Mouse (Mus musculus) forebrain, embryonic 15.5 days (tissue): ENCODE results near the gene Evi2b. TPM values are rescaled to one million over a fixed set of nuclear protein-coding genes. Genes with fewer than 3 reads are reported as not detected.

ENCODE experiments used
- ATAC-seq: fragments of 200-750 bp; cut with Nextera tagmentation; replicated peaks from 2 replicates; pipeline ENCODE4 v1.8.0; 2017; ENCODE audit warnings: mild to moderate bottlenecking, moderate TSS enrichment, moderate library complexity
- H3K27ac ChIP-seq: fragments of 300-500 bp; sonication (generic); replicated peaks from 2 replicates; pipeline ENCODE4 v1.5.1; 2015; ENCODE audit warnings: mild to moderate bottlenecking, inconsistent platforms
- H3K27me3 ChIP-seq: fragments of 300-500 bp; sonication (generic); 2 replicates; pipeline ENCODE4 v1.6.1; 2015; ENCODE audit warnings: inconsistent platforms
- H3K36me3 ChIP-seq: fragments of 300-500 bp; sonication (generic); 2 replicates; pipeline ENCODE4 v1.6.1; 2015; ENCODE audit warnings: mild to moderate bottlenecking, inconsistent platforms
- H3K4me1 ChIP-seq: fragments of 300-500 bp; sonication (generic); 2 replicates; pipeline ENCODE4 v1.6.1; 2015; ENCODE audit warnings: inconsistent platforms
- H3K4me2 ChIP-seq: fragments of 300-500 bp; sonication (generic); replicated peaks from 2 replicates; pipeline ENCODE4 v1.6.1; 2015; ENCODE audit warnings: mild to moderate bottlenecking, inconsistent platforms
- H3K4me3 ChIP-seq: fragments of 300-500 bp; sonication (generic); 2 replicates; pipeline ENCODE4 v1.5.1; 2015; ENCODE audit warnings: mild to moderate bottlenecking, inconsistent platforms
- H3K9ac ChIP-seq: fragments of 300-500 bp; sonication (generic); replicated peaks from 2 replicates; pipeline ENCODE4 v1.6.1; 2015; ENCODE audit warnings: mild to moderate bottlenecking, inconsistent platforms
- H3K9me3 ChIP-seq: fragments of 300-500 bp; sonication (generic); 2 replicates; pipeline ENCODE4 v1.6.1; 2016; ENCODE audit warnings: inconsistent platforms
- WGBS: fragments of 180-500 bp; shearing (Covaris S2); methylation state at CpG from one replicate; pipeline ENCODE4 v1.1.7; 2015; ENCODE audit warnings: mixed read lengths; 5-methylcytosine and 5-hydroxymethylcytosine counted together
- polyA plus RNA-seq: library from polyadenylated mRNA; unstranded; fragments of >200 nt; fragmentation: Nextera tagmentation; extraction: Ambion mirVana; gene quantifications from 2 replicates; pipeline ENCODE4 v1.2.1, GENCODE M21; 2015

Evi2b gene
- polyA plus RNA-seq, 1 experiment from 2014 or later, result not detected

- Histone ChIP-seq H3K4me2 (no peak overlapping the region), H3K27me3 (no peaks in the 10 kb centered on the region), H3K9ac (no peak overlapping the region), H3K36me3 (no peaks in the 10 kb centered on the region), H3K4me3 (no peak overlapping the region), H3K4me1 (no peaks in the 10 kb centered on the region), H3K27ac (no peak overlapping the region), H3K9me3 (no peaks in the 10 kb centered on the region)
- no peak for ATAC-seq
- 79% methylated on average over 1 of the region's 1 CpGs for WGBS
Observed at GRCm38 (mm10) chr11:79519878-79520291, 3.7 kb downstream of the Evi2b start.

- ATAC-seq, result no peak
- Histone ChIP-seq H3K4me3 (no peak overlapping the region), H3K9me3 (no peaks in the 10 kb centered on the region), H3K27me3 (no peaks in the 10 kb centered on the region), H3K36me3 (no peaks in the 10 kb centered on the region), H3K27ac (no peak overlapping the region), H3K9ac (no peak overlapping the region), H3K4me2 (no peak overlapping the region), H3K4me1 (no peaks in the 10 kb centered on the region)
- 88% methylated on average over 6 of the region's 6 CpGs for WGBS
Observed at GRCm38 (mm10) chr11:79519299-79519698, 4.3 kb downstream of the Evi2b start.

- H3K9ac ChIP-seq, result no peak overlapping the region
- no peak overlapping the region for H3K4me2 ChIP-seq
- no peak for ATAC-seq
- 96% methylated on average over 2 of the region's 2 CpGs for WGBS
- no peak overlapping the region for H3K27ac ChIP-seq
- H3K36me3 ChIP-seq, result no peaks in the 10 kb centered on the region
- H3K27me3 ChIP-seq, result no peaks in the 10 kb centered on the region
- no peaks in the 10 kb centered on the region for H3K9me3 ChIP-seq
- no peaks in the 10 kb centered on the region for H3K4me1 ChIP-seq
- no peak overlapping the region for H3K4me3 ChIP-seq
Observed at GRCm38 (mm10) chr11:79515798-79516197, 7.8 kb downstream of the Evi2b start.

GRCm38 (mm10) chr11:79515331-79515730 lies 8.2 kb downstream of the Evi2b start:
- no peak for ATAC-seq
- no peak overlapping the region for H3K4me2 ChIP-seq
- no peaks in the 10 kb centered on the region for H3K4me1 ChIP-seq
- no peaks in the 10 kb centered on the region for H3K27me3 ChIP-seq
- no peak overlapping the region for H3K4me3 ChIP-seq
- 75% methylated on average over 6 of the region's 6 CpGs for WGBS
- no peaks in the 10 kb centered on the region for H3K9me3 ChIP-seq
- H3K36me3 ChIP-seq, result no peaks in the 10 kb centered on the region
- H3K9ac ChIP-seq, result no peak overlapping the region
- no peak overlapping the region for H3K27ac ChIP-seq

- Histone ChIP-seq H3K4me1 (no peaks in the 10 kb centered on the region), H3K4me3 (no peak overlapping the region), H3K9ac (no peak overlapping the region), H3K27me3 (no peaks in the 10 kb centered on the region), H3K36me3 (no peaks in the 10 kb centered on the region), H3K4me2 (no peak overlapping the region), H3K9me3 (no peaks in the 10 kb centered on the region), H3K27ac (no peak overlapping the region)
- WGBS, result 96% methylated on average over 3 of the region's 3 CpGs
- ATAC-seq, result no peak
Observed at GRCm38 (mm10) chr11:79511970-79512369, 11.6 kb downstream of the Evi2b start.

- H3K27me3 ChIP-seq, result no peaks in the 10 kb centered on the region
- no peak overlapping the region for H3K27ac ChIP-seq
- no peaks in the 10 kb centered on the region for H3K36me3 ChIP-seq
- no peaks in the 10 kb centered on the region for H3K9me3 ChIP-seq
- ATAC-seq, result no peak
- H3K4me3 ChIP-seq, result no peak overlapping the region
- no peak overlapping the region for H3K4me2 ChIP-seq
- no peak overlapping the region for H3K9ac ChIP-seq
- peaks cover 16% of the 10 kb centered on the region for H3K4me1 ChIP-seq
- 54% methylated on average over 7 of the region's 7 CpGs for WGBS
Observed at GRCm38 (mm10) chr11:79504506-79504905, 19.1 kb downstream of the Evi2b start.

- peak within 1 kb of the TSS; percentile 4; the same call in 1 of the 2 replicates for H3K4me3 ChIP-seq
- 9% methylated on average over 8 of the region's 8 CpGs for WGBS
- H3K4me1 ChIP-seq, result peaks cover 16% of the 10 kb centered on the region
- H3K4me2 ChIP-seq, result peak within 1 kb of the TSS; percentile 5
- peak; percentile 73; the same call in 1 of the 2 replicates for ATAC-seq
- H3K36me3 ChIP-seq, result no peaks in the 10 kb centered on the region
- no peaks in the 10 kb centered on the region for H3K9me3 ChIP-seq
- H3K27me3 ChIP-seq, result no peaks in the 10 kb centered on the region
- 0 out of 2 replicates have a peak within 1 kb of the TSS, but pooled peaks have one; percentile 11 for H3K9ac ChIP-seq
- H3K27ac ChIP-seq, result peak within 1 kb of the TSS; percentile 50
Observed at GRCm38 (mm10) chr11:79503845-79504244, 19.7 kb downstream of the Evi2b start, which contains the start of gene Omg. Omg (minus strand) TSS chr11:79504084.

- peak overlapping the region; percentile 50 for H3K27ac ChIP-seq
- H3K4me3 ChIP-seq, result no peak overlapping the region
- peaks cover 16% of the 10 kb centered on the region for H3K4me1 ChIP-seq
- no peaks in the 10 kb centered on the region for H3K36me3 ChIP-seq
- no peak overlapping the region for H3K9ac ChIP-seq
- ATAC-seq, result no peak
- no peaks in the 10 kb centered on the region for H3K27me3 ChIP-seq
- WGBS, result 15% methylated on average over 2 of the region's 2 CpGs
- H3K9me3 ChIP-seq, result no peaks in the 10 kb centered on the region
- peak overlapping the region; percentile 4; the same call in 1 of the 2 replicates for H3K4me2 ChIP-seq
Observed at GRCm38 (mm10) chr11:79502917-79503316, 20.6 kb downstream of the Evi2b start.

GRCm38 (mm10) chr11:79494976-79495800 lies 28.4 kb downstream of the Evi2b start:
- peaks cover 2% of the 10 kb centered on the region; the same call in 1 of the 2 replicates for H3K36me3 ChIP-seq
- H3K27ac ChIP-seq, result peak overlapping the region; percentile 27; the same call in 1 of the 2 replicates
- H3K4me2 ChIP-seq, result no peak overlapping the region
- H3K9ac ChIP-seq, result no peak overlapping the region
- no peak overlapping the region for H3K4me3 ChIP-seq
- WGBS, result 45% methylated on average over 10 of the region's 10 CpGs
- no peaks in the 10 kb centered on the region for H3K27me3 ChIP-seq
- ATAC-seq, result no peak
- no peaks in the 10 kb centered on the region for H3K9me3 ChIP-seq
- peaks cover 13% of the 10 kb centered on the region for H3K4me1 ChIP-seq

GRCm38 (mm10) chr11:79484721-79485120 lies 38.8 kb downstream of the Evi2b start:
- H3K4me3 ChIP-seq, result no peak overlapping the region
- H3K27me3 ChIP-seq, result no peaks in the 10 kb centered on the region
- H3K4me2 ChIP-seq, result no peak overlapping the region
- peaks cover 13% of the 10 kb centered on the region; the same call in 1 of the 2 replicates for H3K36me3 ChIP-seq
- H3K27ac ChIP-seq, result no peak overlapping the region
- H3K4me1 ChIP-seq, result no peaks in the 10 kb centered on the region
- ATAC-seq, result no peak
- H3K9ac ChIP-seq, result no peak overlapping the region
- no peaks in the 10 kb centered on the region for H3K9me3 ChIP-seq

GRCm38 (mm10) chr11:79483876-79484528 lies 39.6 kb downstream of the Evi2b start:
- Histone ChIP-seq H3K4me3 (no peak overlapping the region), H3K27ac (no peak overlapping the region), H3K27me3 (no peaks in the 10 kb centered on the region), H3K4me1 (no peaks in the 10 kb centered on the region), H3K4me2 (no peak overlapping the region), H3K9ac (no peak overlapping the region), H3K9me3 (no peaks in the 10 kb centered on the region), H3K36me3 (peaks cover 13% of the 10 kb centered on the region; the same call in 1 of the 2 replicates)
- WGBS, result 89% methylated on average over 7 of the region's 7 CpGs
- ATAC-seq, result no peak

- Histone ChIP-seq H3K4me1 (no peaks in the 10 kb centered on the region), H3K36me3 (peaks cover 14% of the 10 kb centered on the region; the same call in 1 of the 2 replicates), H3K4me2 (no peak overlapping the region), H3K9me3 (no peaks in the 10 kb centered on the region), H3K27me3 (no peaks in the 10 kb centered on the region), H3K4me3 (no peak overlapping the region), H3K9ac (no peak overlapping the region), H3K27ac (no peak overlapping the region)
- WGBS, result 88% methylated on average over 6 of the region's 6 CpGs
- ATAC-seq, result no peak
Observed at GRCm38 (mm10) chr11:79483392-79483791, 40.2 kb downstream of the Evi2b start.
